Mouse (Mus musculus) liver, adult 2 months (tissue): ENCODE measurements at regions not wholly inside any gene's neighbourhood (a gene's known extent, or its start where the extent isn't known, plus 50 kb on each side); places are given as distances from the start of the nearest gene placed in this dataset.

Source experiments
- CTCF ChIP-seq: fragments of 200-500 bp; IDR thresholded peaks from 2 replicates; pipeline ENCODE4 v1.5.1; 2011; ENCODE audit warnings: low read depth, low read length, control low read depth
- POLR2A ChIP-seq: fragments of 200-500 bp; IDR thresholded peaks from 2 replicates; pipeline ENCODE4 v1.6.1; 2011; ENCODE audit warnings: low read length, control low read depth; ENCODE audit not compliant: insufficient read depth; ENCODE audit errors: extremely low read depth

DNA sequence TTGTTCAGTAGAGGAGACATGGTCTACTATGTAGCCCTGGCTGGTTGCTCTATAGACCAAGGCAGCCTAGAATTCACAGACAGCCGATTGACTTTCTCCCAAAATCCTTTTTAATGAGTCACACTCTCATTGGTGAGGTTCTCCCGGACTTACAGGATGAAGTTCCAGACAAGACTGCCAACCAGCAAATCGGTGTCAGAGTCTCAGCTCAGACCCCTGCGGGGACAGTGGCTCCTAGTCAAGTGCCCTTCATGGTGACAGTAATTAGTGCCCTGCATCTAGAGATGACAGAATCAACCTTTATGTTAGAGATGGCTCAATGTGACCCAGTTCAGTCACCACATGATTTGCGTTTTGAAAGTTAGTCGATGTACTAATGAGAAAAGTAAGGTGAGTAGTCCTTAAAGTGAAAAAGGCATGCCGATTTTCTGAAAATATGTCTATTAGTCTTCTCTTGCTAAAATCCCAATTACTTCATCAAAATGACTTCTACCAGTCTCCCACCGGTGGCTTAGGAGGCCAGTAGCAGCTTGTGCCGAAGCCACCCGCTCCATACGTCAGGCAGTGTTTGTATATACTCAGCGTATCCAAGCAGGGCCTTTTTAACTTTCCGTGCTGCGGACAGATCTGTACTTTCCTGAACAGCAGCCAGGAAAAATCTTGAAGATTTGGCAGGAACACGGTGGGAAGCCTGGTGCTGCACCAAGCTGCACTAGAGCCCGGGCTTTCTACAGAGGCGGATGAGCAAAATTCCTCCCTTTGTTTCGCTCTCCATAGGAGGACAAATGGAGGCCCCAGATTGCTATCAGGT is 105.2 kb downstream of the Tes start:
- TF ChIP-seq CTCF = no peak
- no peak for TF ChIP-seq POLR2A
